ENCODE assay signal across 17 mouse cellular contexts in genomic region chr6:83577534-83577933, GRCm38 (mm10). TPM values are rescaled to one million over a fixed set of nuclear protein-coding genes. Genes with fewer than 3 reads are reported as not detected.
"Had no signal": no experiment of that assay in that cellular context is flagged by ENCODE, and none has a peak within 500 bp of the region (broad histone marks: within the 10 kb centered on the region; RNA-seq: fewer than 3 reads in every experiment).

No protein-coding gene starts in this region.

- DNase-seq: kidney, adult 2 months; kidney, postnatal 36 days; liver; liver, embryonic 13.5 days; midbrain, embryonic 14.5 days; thymus, adult 18-20 months; thymus, postnatal 36 days had no signal

- H3K27ac ChIP-seq: kidney, postnatal 0 days; limb, embryonic 10.5 days; limb, embryonic 13.5 days; liver, embryonic 13.5 days had no signal

- ATAC-seq: intestine, postnatal 0 days had no signal

- H3K36me3 ChIP-seq: limb, embryonic 10.5 days; limb, embryonic 13.5 days; liver, embryonic 13.5 days had no signal

- H3K9me3 ChIP-seq: limb, embryonic 10.5 days; limb, embryonic 13.5 days; liver, embryonic 13.5 days had no signal

- H3K9ac ChIP-seq: limb, embryonic 13.5 days; liver, embryonic 13.5 days had no signal

- H3K4me3 ChIP-seq: limb, embryonic 10.5 days; limb, embryonic 13.5 days; liver, embryonic 13.5 days had no signal

- H3K4me2 ChIP-seq: limb, embryonic 13.5 days; liver, embryonic 13.5 days; midbrain, embryonic 11.5 days had no signal

RNA-seq across cellular contexts. Expression of gene Actg2, which starts 41.5 kb away (rescaled TPM):
- total RNA-seq: layer of hippocampus, adult 18-20 months; layer of hippocampus, postnatal 25 days; left cerebral cortex, postnatal 25 days; megakaryocyte progenitor cell, adult 5-6 weeks; megakaryocyte-erythroid progenitor cell, adult 5-6 weeks had no signal
